Mouse (Mus musculus): Measurements from ENCODE around the gene Prg3.

The Prg3 gene

GRCm38 (mm10) chr2:84987930-84988329 is at the start of gene Prg3:
Prg3 (plus strand) TSS chr2:84988215.
- DNase-seq (ENCODE audit: low spot score in 2 of 2), result no peak

GRCm38 (mm10) chr2:84938249-84938946 is 49.6 kb upstream of the Prg3 start:
- no peak for DNase-seq (ENCODE audit: low spot score in 2 of 2)

- DNase-seq (ENCODE audit: low spot score in 2 of 2), result no peak
These were observed 48.7 kb upstream of the Prg3 start for GRCm38 (mm10) chr2:84939306-84939705.

GRCm38 (mm10) chr2:84939711-84940110 is 48.3 kb upstream of the Prg3 start:
- no peak for DNase-seq (ENCODE audit: low spot score in 2 of 2)

GRCm38 (mm10) chr2:84941332-84941731 is 46.7 kb upstream of the Prg3 start:
- DNase-seq (ENCODE audit: low spot score in 2 of 2), result no peak

- no peak for DNase-seq (ENCODE audit: low spot score in 2 of 2)
These were observed 46.2 kb upstream of the Prg3 start for GRCm38 (mm10) chr2:84941795-84942194.

- no peak for DNase-seq (ENCODE audit: low spot score in 2 of 2)
These were observed 40.8 kb upstream of the Prg3 start for GRCm38 (mm10) chr2:84947154-84947771.

GRCm38 (mm10) chr2:84948252-84948651 is 39.8 kb upstream of the Prg3 start:
- no peak for DNase-seq (ENCODE audit: low spot score in 2 of 2)

- no peak for DNase-seq (ENCODE audit: low spot score in 2 of 2)
These were observed 39.3 kb upstream of the Prg3 start for GRCm38 (mm10) chr2:84948721-84949120.

GRCm38 (mm10) chr2:84951027-84951426 is 37.0 kb upstream of the Prg3 start:
- peak; percentile 31 to 38 for DNase-seq (ENCODE audit: low spot score in 2 of 2)

GRCm38 (mm10) chr2:84952251-84952650 is 35.8 kb upstream of the Prg3 start:
- no peak for DNase-seq (ENCODE audit: low spot score in 2 of 2)

GRCm38 (mm10) chr2:84952693-84953092 is 35.3 kb upstream of the Prg3 start:
- DNase-seq (ENCODE audit: low spot score in 2 of 2), result no peak

GRCm38 (mm10) chr2:84955435-84955834 is 32.6 kb upstream of the Prg3 start:
- no peak for DNase-seq (ENCODE audit: low spot score in 2 of 2)

- peak; percentile 51 to 53 for DNase-seq (ENCODE audit: low spot score in 2 of 2)
These were observed 31.7 kb upstream of the Prg3 start for GRCm38 (mm10) chr2:84956274-84956673.

- DNase-seq (ENCODE audit: low spot score in 2 of 2), result no peak
These were observed 29.3 kb upstream of the Prg3 start for GRCm38 (mm10) chr2:84958588-84959264.

GRCm38 (mm10) chr2:84961300-84961699 is 26.7 kb upstream of the Prg3 start:
- DNase-seq (ENCODE audit: low spot score in 2 of 2), result no peak

- no peak for DNase-seq (ENCODE audit: low spot score in 2 of 2)
These were observed 26.1 kb upstream of the Prg3 start for GRCm38 (mm10) chr2:84961901-84962300.

GRCm38 (mm10) chr2:84962906-84963507 is 25.0 kb upstream of the Prg3 start:
- DNase-seq (ENCODE audit: low spot score in 2 of 2), result no peak

- no peak for DNase-seq (ENCODE audit: low spot score in 2 of 2)
These were observed 23.8 kb upstream of the Prg3 start for GRCm38 (mm10) chr2:84964111-84964801.

- no peak for DNase-seq (ENCODE audit: low spot score in 2 of 2)
These were observed 20.6 kb upstream of the Prg3 start for GRCm38 (mm10) chr2:84967318-84967991.

GRCm38 (mm10) chr2:84975580-84975979 is 12.4 kb upstream of the Prg3 start:
- no peak for DNase-seq (ENCODE audit: low spot score in 2 of 2)
